Mouse (Mus musculus) lung, adult 2 months (tissue): ENCODE measurements around the gene Nova2. TPM values are rescaled to one million over a fixed set of nuclear protein-coding genes. Genes with fewer than 3 reads are reported as not detected.

Source experiments
- DNase-seq: peaks from one replicate; pipeline ENCODE4 v3.0.0; 2022
- H3K4me1 ChIP-seq: fragments of 200-500 bp; 2 replicates; pipeline ENCODE4 v1.6.1; 2011; ENCODE audit warnings: low read length; ENCODE audit not compliant: control insufficient read depth, insufficient read depth
- H3K4me3 ChIP-seq: fragments of 200-500 bp; replicated peaks from 2 replicates; pipeline ENCODE3; 2011; ENCODE audit warnings: low read depth, mild to moderate bottlenecking, control low read depth, low read length; ENCODE audit errors: extremely low read depth
- CTCF ChIP-seq: fragments of 200-500 bp; IDR thresholded peaks from 2 replicates; pipeline ENCODE4 v1.5.1; 2011; ENCODE audit warnings: mild to moderate bottlenecking, low read length, control low read depth; ENCODE audit not compliant: insufficient read depth
- POLR2A ChIP-seq: fragments of 200-500 bp; IDR thresholded peaks from 2 replicates; pipeline ENCODE4 v1.6.1; 2011; ENCODE audit warnings: low read depth, mild to moderate bottlenecking, control low read depth, low read length, borderline replicate concordance; ENCODE audit errors: extremely low read depth
- WGBS: fragments of 180-500 bp; shearing (Covaris S2); methylation state at CpG from one replicate; pipeline ENCODE4 v1.1.7; 2018; 5-methylcytosine and 5-hydroxymethylcytosine counted together
- polyA plus RNA-seq: library from polyadenylated mRNA; depleted of rRNA; stranded (reverse); fragments of >200 nt; gene quantifications from 2 replicates; pipeline ENCODE4 v1.2.3, GENCODE M21; 2012

Nova2 gene
- polyA plus RNA-seq, 1 experiment: 5.0 TPM

GRCm38 (mm10) chr7:19002848-19003498 lies 77.3 kb downstream of the Nova2 start:
- H3K4me3 ChIP-seq: peak overlapping the region; percentile 67
- H3K4me1 ChIP-seq: peaks cover 15% of the 10 kb centered on the region
- DNase-seq: peak; percentile 71
- TF ChIP-seq CTCF: no peak
- peak; percentile 23; the same call in 1 of the 2 replicates for TF ChIP-seq POLR2A
- WGBS: 1% methylated on average over 17 of the region's 17 CpGs

DNA sequence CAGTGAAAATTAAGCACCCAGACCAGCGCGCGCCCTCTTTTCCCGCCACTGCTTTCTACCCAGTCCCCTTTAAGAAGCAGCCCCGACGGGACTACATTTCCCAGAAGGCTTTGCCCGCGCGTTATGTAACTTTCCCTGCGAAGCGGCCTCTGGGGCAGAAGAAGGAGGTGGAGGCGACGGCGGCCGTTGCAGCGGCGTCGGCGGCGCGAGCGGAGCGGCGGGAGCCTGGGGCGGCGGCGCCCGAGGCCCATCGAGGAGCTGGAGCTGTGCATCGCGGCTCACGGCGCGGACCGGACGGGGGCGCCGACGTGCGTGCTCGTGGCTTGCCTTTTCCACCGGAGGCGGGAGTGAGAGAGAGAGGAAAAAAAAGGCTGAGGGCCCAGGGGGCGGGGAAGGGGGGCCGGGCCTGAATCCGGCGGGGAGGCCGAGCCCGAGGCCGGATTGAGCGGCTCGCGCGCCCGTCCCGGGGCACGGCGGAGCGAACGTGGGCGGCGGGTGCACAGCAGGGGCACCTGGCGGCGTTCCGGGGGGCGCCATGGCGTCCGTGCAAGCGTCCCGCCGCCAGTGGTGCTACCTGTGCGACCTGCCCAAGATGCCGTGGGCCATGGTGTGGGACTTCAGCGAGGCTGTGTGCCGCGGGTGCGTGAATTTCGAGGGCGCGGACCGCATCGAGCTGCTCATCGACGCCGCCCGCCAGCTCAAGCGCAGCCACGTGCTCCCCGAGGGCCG lies 78.4 kb downstream of the Nova2 start, which contains the start of gene Irf2bp1:
Gene Irf2bp1, plus strand, starts transcription at position 143 of the 729 bp plus-strand sequence.
- DNase-seq: peak; percentile 95
- H3K4me3 ChIP-seq: peak within 1 kb of the TSS; percentile 97
- TF ChIP-seq POLR2A: peak; percentile 73; the same call in 1 of the 2 replicates
- no peak for TF ChIP-seq CTCF
- H3K4me1 ChIP-seq: peaks cover 15% of the 10 kb centered on the region
- 1% methylated on average over 84 of the region's 90 CpGs for WGBS

DNA sequence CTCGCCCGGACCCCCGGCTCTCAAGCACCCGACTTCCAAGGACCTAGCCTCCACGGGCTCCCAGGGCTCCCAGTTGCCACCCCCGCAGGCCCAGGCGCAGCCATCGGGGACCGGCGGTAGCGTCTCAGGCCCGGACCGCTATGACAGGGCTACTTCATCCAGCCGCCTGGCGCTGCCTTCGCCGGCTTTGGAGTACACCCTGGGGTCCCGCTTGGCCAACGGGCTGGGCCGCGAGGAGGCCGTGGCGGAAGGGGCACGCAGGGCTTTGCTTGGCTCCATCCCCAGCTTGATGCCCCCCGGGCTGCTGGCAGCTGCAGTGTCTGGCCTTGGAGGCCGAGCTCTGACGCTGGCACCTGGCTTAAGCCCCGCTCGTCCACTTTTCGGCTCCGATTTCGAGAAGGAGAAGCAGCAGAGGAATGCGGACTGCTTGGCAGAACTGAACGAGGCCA lies 79.0 kb downstream of the Nova2 start:
- peak overlapping the region; percentile 97 for H3K4me3 ChIP-seq
- DNase-seq: no peak
- TF ChIP-seq CTCF (no peak), POLR2A (no peak)
- WGBS: 10% methylated on average over 34 of the region's 34 CpGs
- peaks cover 15% of the 10 kb centered on the region for H3K4me1 ChIP-seq

- 75% methylated on average over 34 of the region's 34 CpGs for WGBS
- no peak for DNase-seq
- H3K4me3 ChIP-seq: no peak overlapping the region
- no peak for TF ChIP-seq CTCF
- TF ChIP-seq POLR2A: no peak
- H3K4me1 ChIP-seq: peaks cover 15% of the 10 kb centered on the region
Measured at GRCm38 (mm10) chr7:19005417-19006121, 79.9 kb downstream of the Nova2 start.

GRCm38 (mm10) chr7:19006476-19006875 lies 80.8 kb downstream of the Nova2 start:
- no peak overlapping the region for H3K4me3 ChIP-seq
- WGBS: 6% methylated on average over 12 of the region's 12 CpGs
- DNase-seq: peak; percentile 75
- H3K4me1 ChIP-seq: peaks cover 14% of the 10 kb centered on the region
- TF ChIP-seq POLR2A: no peak
- TF ChIP-seq CTCF: peak; percentile 99

DNA sequence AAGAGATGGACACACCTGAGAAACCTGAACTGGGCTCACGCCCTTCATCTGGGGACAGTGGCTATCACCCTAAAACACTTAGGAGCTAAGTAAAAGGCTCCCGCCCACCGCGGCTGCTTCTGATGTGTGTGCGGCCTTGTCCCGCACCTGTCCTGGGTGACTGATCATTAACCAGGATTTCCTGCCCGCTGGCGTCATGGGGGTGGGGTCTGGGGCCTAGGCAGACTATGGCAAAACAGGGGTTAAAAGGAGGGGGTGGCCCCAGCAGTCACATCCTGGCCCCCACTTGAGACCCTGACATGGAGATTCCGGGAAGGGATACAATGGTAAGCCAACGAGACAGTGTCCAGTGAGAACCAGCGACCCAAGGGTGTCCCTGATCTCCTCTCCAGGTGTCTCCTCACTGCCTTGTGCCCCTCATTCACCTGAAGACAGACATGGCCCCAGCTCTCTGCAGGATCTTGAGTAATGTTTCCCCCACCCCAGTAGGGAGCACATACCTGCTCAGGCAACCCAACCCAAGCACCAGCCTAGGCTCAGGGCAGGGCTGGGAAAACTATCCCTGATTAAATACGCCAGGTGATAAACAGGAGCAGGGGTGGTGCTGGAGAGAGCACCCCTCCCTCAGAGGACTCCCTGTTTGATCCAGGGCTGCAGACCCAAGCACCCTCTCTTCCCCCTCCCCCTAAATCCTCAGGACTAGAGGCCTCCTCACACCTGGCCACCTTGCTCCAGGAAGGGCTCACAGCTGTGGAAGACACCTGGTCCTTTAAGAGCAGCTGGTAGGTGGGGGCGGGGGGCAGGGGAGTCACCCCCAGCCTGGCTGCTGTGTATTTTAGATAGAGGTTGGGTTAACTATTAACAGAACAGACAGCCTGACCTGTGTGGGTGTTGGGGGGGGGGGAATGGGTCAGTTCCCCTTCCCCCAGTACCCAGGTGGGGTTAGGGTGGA lies 81.6 kb downstream of the Nova2 start:
- H3K4me3 ChIP-seq: no peak overlapping the region
- no peak for TF ChIP-seq CTCF
- no peak for TF ChIP-seq POLR2A
- WGBS: 61% methylated on average over 13 of the region's 13 CpGs
- DNase-seq: no peak
- H3K4me1 ChIP-seq: peaks cover 9% of the 10 kb centered on the region

- 67% methylated on average over 7 of the region's 7 CpGs for WGBS
- H3K4me3 ChIP-seq: no peak overlapping the region
- no peak for DNase-seq
- no peak for TF ChIP-seq POLR2A
- H3K4me1 ChIP-seq: peaks cover 5% of the 10 kb centered on the region
Measured at GRCm38 (mm10) chr7:19010581-19010980, 84.9 kb downstream of the Nova2 start.

- DNase-seq: no peak
- H3K4me3 ChIP-seq: peak overlapping the region; percentile 24
Measured at GRCm38 (mm10) chr7:19012025-19012621, 86.4 kb downstream of the Nova2 start.

More at GRCm38 (mm10) chr7:19012025-19012621, 86.4 kb downstream of the Nova2 start:
- H3K4me1 ChIP-seq: no peaks in the 10 kb centered on the region
- 2% methylated on average over 31 of the region's 31 CpGs for WGBS
- TF ChIP-seq POLR2A: no peak
- TF ChIP-seq CTCF: no peak
